Mouse (Mus musculus) thymus, postnatal 36 days (tissue): ENCODE data around the gene Prkaa1.
A peak's percentile ranks its signal among the peaks of the same experiment; 100 is the strongest.
"Not testable (repeated sequence)": the region's sequence is repeated elsewhere in the genome, so short reads cannot be mapped to it uniquely, and the experiment has no call there.

ENCODE experiments used
- DNase-seq, 2 experiments: peaks; one replicate each; pipeline ENCODE4 v3.0.0; 2022; ENCODE audit warnings: mixed read lengths in 2 of 2

The Prkaa1 gene

GRCm38 (mm10) chr15:5130887-5131668 is 12.6 kb upstream of the Prkaa1 start:
- DNase-seq: not testable (repeated sequence)

GRCm38 (mm10) chr15:5133301-5133700 is 10.4 kb upstream of the Prkaa1 start:
- DNase-seq: no peak

- DNase-seq: no peak
Measured at GRCm38 (mm10) chr15:5134179-5134578, 9.5 kb upstream of the Prkaa1 start.

GRCm38 (mm10) chr15:5134945-5135483 is 8.6 kb upstream of the Prkaa1 start:
- DNase-seq: no peak

- no peak for DNase-seq
Measured at GRCm38 (mm10) chr15:5138021-5138856, 5.4 kb upstream of the Prkaa1 start.

- no peak for DNase-seq
Measured at GRCm38 (mm10) chr15:5139366-5139765, 4.3 kb upstream of the Prkaa1 start.

- DNase-seq: no peak
Measured at GRCm38 (mm10) chr15:5139863-5140262, 3.8 kb upstream of the Prkaa1 start.

GRCm38 (mm10) chr15:5140357-5140756 is 3.3 kb upstream of the Prkaa1 start:
- DNase-seq: no peak

GRCm38 (mm10) chr15:5142047-5142446 is 1.6 kb upstream of the Prkaa1 start:
- DNase-seq: no peak

GRCm38 (mm10) chr15:5142714-5143113 is 947 bp upstream of the Prkaa1 start:
- no peak for DNase-seq

- peak in 1 of 2 experiments; percentile 73 for DNase-seq
Measured at GRCm38 (mm10) chr15:5144021-5144778, 539 bp downstream of the Prkaa1 start.

- DNase-seq: no peak
Measured at GRCm38 (mm10) chr15:5145196-5145945, 1.7 kb downstream of the Prkaa1 start.

- no peak for DNase-seq
Measured at GRCm38 (mm10) chr15:5149187-5149586, 5.5 kb downstream of the Prkaa1 start.

- no peak for DNase-seq
Measured at GRCm38 (mm10) chr15:5152171-5152570, 8.5 kb downstream of the Prkaa1 start.

- no peak for DNase-seq
Measured at GRCm38 (mm10) chr15:5154621-5155020, 11.0 kb downstream of the Prkaa1 start.

GRCm38 (mm10) chr15:5155093-5155492 is 11.4 kb downstream of the Prkaa1 start:
- no peak for DNase-seq

GRCm38 (mm10) chr15:5156355-5156754 is 12.7 kb downstream of the Prkaa1 start:
- DNase-seq: no peak

- no peak for DNase-seq
Measured at GRCm38 (mm10) chr15:5157386-5157785, 13.7 kb downstream of the Prkaa1 start.

GRCm38 (mm10) chr15:5158827-5159226 is 15.2 kb downstream of the Prkaa1 start:
- DNase-seq: no peak

- no peak for DNase-seq
Measured at GRCm38 (mm10) chr15:5165121-5165773, 21.6 kb downstream of the Prkaa1 start.

- DNase-seq: no peak
Measured at GRCm38 (mm10) chr15:5173217-5173820, 29.7 kb downstream of the Prkaa1 start.
